ENCODE assay signal across 9 mouse cellular contexts in genomic region chr6:108667599-108668021, GRCm38 (mm10). TPM values are rescaled to one million over a fixed set of nuclear protein-coding genes. Genes with fewer than 3 reads are reported as not detected.
DNase-seq lines count a peak whose midpoint lies in the region; ATAC-seq lines count a peak whose summit lies in the region.
"Had no signal": no experiment of that assay in that cellular context is flagged by ENCODE, and none has a peak within 500 bp of the region (broad histone marks: within the 10 kb centered on the region; RNA-seq: fewer than 3 reads in every experiment).

No protein-coding gene starts in this region.

- H3K4me2 ChIP-seq in embryonic facial prominence, embryonic 13.5 days: peak overlapping the region; percentile 63
- H3K4me2 ChIP-seq in hindbrain, embryonic 12.5 days (replicated peaks): 0 out of 2 replicates have a peak overlapping the region, but pooled peaks have one; percentile 68
- peak overlapping the region; percentile 56 for H3K4me2 ChIP-seq in limb, embryonic 15.5 days

- peak; percentile 57 to 63 for DNase-seq in heart, adult 18-20 months
- DNase-seq in heart, postnatal 4 days: no peak
- DNase-seq in layer of hippocampus, postnatal 25 days (ENCODE audit: extremely low spot score in 1 of 2, low spot score in 1 of 2): no peak
- no peak for DNase-seq in spleen, adult 12 weeks (ENCODE audit: low spot score)
- no peak for DNase-seq in testis, postnatal 14 days (ENCODE audit: low spot score)

- H3K27ac ChIP-seq in embryonic facial prominence, embryonic 13.5 days: peak overlapping the region; percentile 56
- H3K27ac ChIP-seq in hindbrain, embryonic 12.5 days: peak overlapping the region; percentile 40; the same call in 1 of the 2 replicates
- H3K27ac ChIP-seq in limb, embryonic 15.5 days: peak overlapping the region; percentile 81

- no peak overlapping the region for H3K4me3 ChIP-seq in embryonic facial prominence, embryonic 13.5 days
- H3K4me3 ChIP-seq in hindbrain, embryonic 12.5 days: no peak overlapping the region
- H3K4me3 ChIP-seq in limb, embryonic 15.5 days: peak overlapping the region; percentile 24; the same call in 1 of the 2 replicates

- H3K27me3 ChIP-seq in embryonic facial prominence, embryonic 13.5 days: peaks cover 29% of the 10 kb centered on the region
- H3K27me3 ChIP-seq in hindbrain, embryonic 12.5 days: peaks cover 18% of the 10 kb centered on the region; the same call in 1 of the 2 replicates
- H3K27me3 ChIP-seq in limb, embryonic 15.5 days: no peaks in the 10 kb centered on the region
- H3K27me3 ChIP-seq: Patski had no signal

- H3K9ac ChIP-seq in embryonic facial prominence, embryonic 13.5 days: peak overlapping the region; percentile 49; the same call in 1 of the 2 replicates
- no peak overlapping the region; the same call in 1 of the 2 replicates for H3K9ac ChIP-seq in hindbrain, embryonic 12.5 days
- no peak overlapping the region for H3K9ac ChIP-seq in limb, embryonic 15.5 days

- 0 out of 2 replicates have a peak, but pooled peaks have one; percentile 11 for ATAC-seq in embryonic facial prominence, embryonic 13.5 days (ENCODE audit: insufficient number of reproducible peaks, insufficient read depth, low FRiP score, low TSS enrichment, low read depth)
- peak; percentile 27; the same call in 1 of the 2 replicates for ATAC-seq in hindbrain, embryonic 12.5 days (ENCODE audit: low FRiP score)
- ATAC-seq in limb, embryonic 15.5 days (ENCODE audit: insufficient number of reproducible peaks, low FRiP score, low TSS enrichment, low read depth): 0 out of 2 replicates have a peak, but pooled peaks have one; percentile 22
- ATAC-seq: Patski had no signal

- WGBS in embryonic facial prominence, embryonic 13.5 days: 17% methylated on average over 6 of the region's 6 CpGs
- 13% methylated on average over 6 of the region's 6 CpGs for WGBS in hindbrain, embryonic 12.5 days
- 26% methylated on average over 6 of the region's 6 CpGs for WGBS in limb, embryonic 15.5 days

- H3K4me1 ChIP-seq in embryonic facial prominence, embryonic 13.5 days: peaks cover 21% of the 10 kb centered on the region
- peaks cover 18% of the 10 kb centered on the region for H3K4me1 ChIP-seq in hindbrain, embryonic 12.5 days
- H3K4me1 ChIP-seq in limb, embryonic 15.5 days: peaks cover 24% of the 10 kb centered on the region

- H3K9me3 ChIP-seq in embryonic facial prominence, embryonic 13.5 days: no peaks in the 10 kb centered on the region
- H3K9me3 ChIP-seq in hindbrain, embryonic 12.5 days (replicated peaks): no peaks in the 10 kb centered on the region
- no peaks in the 10 kb centered on the region for H3K9me3 ChIP-seq in limb, embryonic 15.5 days

- H3K36me3 ChIP-seq in embryonic facial prominence, embryonic 13.5 days: no peaks in the 10 kb centered on the region
- 0 out of 2 replicates have a peak, but pooled peaks cover 4% of the 10 kb centered on the region for H3K36me3 ChIP-seq in hindbrain, embryonic 12.5 days
- peaks cover 17% of the 10 kb centered on the region; the same call in 1 of the 2 replicates for H3K36me3 ChIP-seq in limb, embryonic 15.5 days

RNA-seq across cellular contexts. Expression of gene Bhlhe40, which starts 7.2 kb away (rescaled TPM):
- 10 to 100 TPM; 25.9 to 33.9 TPM for total RNA-seq in heart, adult 18-20 months (2021)
- 10 to 100 TPM; 59.9 to 74.1 TPM for total RNA-seq in heart, postnatal 4 days (2021)
- polyA plus RNA-seq in embryonic facial prominence, embryonic 13.5 days (2015; fragmentation: Nextera tagmentation; extraction: Ambion mirVana): 6.2 and 7.7 TPM in 2 replicates
- polyA plus RNA-seq in hindbrain, embryonic 12.5 days (2016; fragmentation: Nextera tagmentation; extraction: Ambion mirVana): 3.6 and 3.9 TPM in 2 replicates
- polyA plus RNA-seq in limb, embryonic 15.5 days (2015; fragmentation: Nextera tagmentation; extraction: Ambion mirVana): 44.5 and 45.4 TPM in 2 replicates
- total RNA-seq in layer of hippocampus, postnatal 25 days (2021): 10 to 100 TPM; 82.5 to 98.5 TPM

Comparison
In these comparisons a context has a peak if more than half of its experiments do, and no peak if none do; other contexts are left out.
1. DNase-seq: peak in heart, adult 18-20 months (2 of 2); none in heart, postnatal 4 days (single experiment), layer of hippocampus, postnatal 25 days (0 of 2), spleen, adult 12 weeks (single experiment) and testis, postnatal 14 days (single experiment).
2. Peak in every context shown above with its lines, with median percentiles within 50 percentile points of each other: ATAC-seq, H3K27ac ChIP-seq and H3K4me2 ChIP-seq.